Mouse (Mus musculus) megakaryocyte, embryonic 14.5 days (primary cell): ENCODE results near the gene Hrc.

ENCODE experiments used
- FLI1 ChIP-seq: IDR thresholded peaks from 2 replicates; pipeline ENCODE4 v1.6.1; 2012; ENCODE audit warnings: low read length, inconsistent platforms, mixed read lengths
- GATA1 ChIP-seq: IDR thresholded peaks from 3 replicates; pipeline ENCODE4 v1.6.1; 2012; ENCODE audit warnings: mixed read lengths, low read length, inconsistent platforms, borderline replicate concordance

DNA sequence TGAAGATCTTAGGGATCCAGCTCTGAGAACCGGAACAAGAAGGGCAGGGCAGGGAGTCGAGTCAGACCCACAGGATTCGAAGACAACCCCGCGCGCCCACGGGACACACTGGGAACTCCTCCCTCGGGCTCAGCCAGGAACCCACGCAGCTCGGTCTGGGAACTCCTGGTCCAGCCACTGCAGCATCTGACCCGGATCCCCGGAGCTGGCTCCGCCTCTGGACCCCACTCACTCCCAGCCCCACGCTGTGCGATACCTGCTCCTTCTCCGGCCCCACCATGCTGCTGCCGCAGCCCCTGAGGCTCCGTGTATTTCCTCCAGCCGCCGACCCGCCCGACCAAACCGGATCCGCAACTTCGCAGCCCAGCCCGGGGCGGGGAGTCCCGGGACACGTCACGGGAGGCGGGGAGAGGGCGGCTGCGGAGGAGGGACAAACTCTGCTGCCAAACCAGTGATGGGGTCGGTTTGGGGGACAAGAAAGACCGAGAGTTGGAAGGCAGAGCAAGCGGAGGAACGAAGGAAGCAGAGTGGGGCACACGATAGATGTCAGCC lies 1.6 kb upstream of the Hrc start, which contains the start of gene Trpm4:
- TF ChIP-seq GATA1 (no peak), FLI1 (no peak)
